Mouse (Mus musculus) frontal cortex, adult (tissue): ENCODE data around the gene Hibch.
A peak's percentile ranks its signal among the peaks of the same experiment; 100 is the strongest.
"Not testable (repeated sequence)": the region's sequence is repeated elsewhere in the genome, so short reads cannot be mapped to it uniquely, and the experiment has no call there.

Experiments
- ATAC-seq: cut with Nextera tagmentation; 2 replicates; pipeline ENCODE4 v1.9.2; 2017; ENCODE audit warnings: mild to moderate bottlenecking, moderate library complexity, mixed read lengths; ENCODE audit not compliant: low TSS enrichment

Gene Hibch

GRCm38 (mm10) chr1:52867876-52868275 is 23.1 kb downstream of the Hibch start:
- no peak; the same call in 1 of the 2 replicates for ATAC-seq

GRCm38 (mm10) chr1:52884208-52884607 is 39.5 kb downstream of the Hibch start:
- ATAC-seq = no peak

GRCm38 (mm10) chr1:52909783-52910182 is 65.1 kb downstream of the Hibch start:
- no peak for ATAC-seq

GRCm38 (mm10) chr1:52916655-52917054 is 71.9 kb downstream of the Hibch start:
- peak; percentile 55; the same call in 1 of the 2 replicates for ATAC-seq

- ATAC-seq = not testable (repeated sequence)
Observed at GRCm38 (mm10) chr1:52918897-52919296, 74.2 kb downstream of the Hibch start.

- ATAC-seq = not testable (repeated sequence)
Observed at GRCm38 (mm10) chr1:52924482-52924881, 79.8 kb downstream of the Hibch start.

- 0 out of 2 replicates have a peak, but pooled peaks have one; percentile 27 for ATAC-seq
Observed at GRCm38 (mm10) chr1:52934494-52934893, 89.8 kb downstream of the Hibch start.

- no peak for ATAC-seq
Observed at GRCm38 (mm10) chr1:52939021-52939420, 94.3 kb downstream of the Hibch start.

- no peak for ATAC-seq
Observed at GRCm38 (mm10) chr1:52947895-52948294, 103.2 kb downstream of the Hibch start.

- ATAC-seq = peak; percentile 22; the same call in 1 of the 2 replicates
Observed at GRCm38 (mm10) chr1:52951146-52951868, 106.6 kb downstream of the Hibch start.

- ATAC-seq = peak; percentile 50
Observed at GRCm38 (mm10) chr1:52952143-52952542, 107.4 kb downstream of the Hibch start.

GRCm38 (mm10) chr1:52952551-52953397 is 108.0 kb downstream of the Hibch start:
- peak; percentile 42 for ATAC-seq

GRCm38 (mm10) chr1:52953548-52953947 is 108.8 kb downstream of the Hibch start:
- 0 out of 2 replicates have a peak, but pooled peaks have one; percentile 8 for ATAC-seq

GRCm38 (mm10) chr1:52954456-52954855 is 109.7 kb downstream of the Hibch start:
- ATAC-seq = no peak

- peak; percentile 39; the same call in 1 of the 2 replicates for ATAC-seq
Observed at GRCm38 (mm10) chr1:52955102-52955501, 110.4 kb downstream of the Hibch start.

- ATAC-seq = no peak
Observed at GRCm38 (mm10) chr1:52956746-52957145, 112.0 kb downstream of the Hibch start.

- peak; percentile 39; the same call in 1 of the 2 replicates for ATAC-seq
Observed at GRCm38 (mm10) chr1:52960191-52960590, 115.5 kb downstream of the Hibch start.

- ATAC-seq = no peak
Observed at GRCm38 (mm10) chr1:52963097-52963496, 118.4 kb downstream of the Hibch start.

GRCm38 (mm10) chr1:52964581-52964980 is 119.9 kb downstream of the Hibch start:
- no peak for ATAC-seq
